ENCODE assay signal across 16 mouse cellular contexts in genomic region chr11:75842904-75843619, GRCm38 (mm10). TPM values are rescaled to one million over a fixed set of nuclear protein-coding genes. Genes with fewer than 3 reads are reported as not detected.
A peak's percentile ranks its signal among the peaks of the same experiment; 100 is the strongest.
DNase-seq lines count a peak whose midpoint lies in the region; ATAC-seq lines count a peak whose summit lies in the region.
"Had no signal": no experiment of that assay in that cellular context is flagged by ENCODE, and none has a peak within 500 bp of the region (broad histone marks: within the 10 kb centered on the region; RNA-seq: fewer than 3 reads in every experiment).

No protein-coding gene starts in this region.

- no peak for ATAC-seq in midbrain, embryonic 15.5 days (replicated peaks)

- WGBS in midbrain, embryonic 10.5 days: 77% methylated on average over 4 of the region's 4 CpGs
- 54% methylated on average over 4 of the region's 4 CpGs for WGBS in midbrain, embryonic 15.5 days

- H3K9ac ChIP-seq in midbrain, embryonic 15.5 days: no peak overlapping the region
- H3K9ac ChIP-seq: heart, embryonic 12.5 days; neural tube, embryonic 13.5 days had no signal

- DNase-seq in midbrain, embryonic 10.5 days (ENCODE audit: low spot score): no peak
- peak; percentile 60 to 69 for DNase-seq in cerebellum, adult 18-20 months
- DNase-seq in cerebellum, postnatal 25 days: peak; percentile 73 to 78
- peak; percentile 48 for DNase-seq in retina, embryonic 14.5 days (ENCODE audit: low spot score)
- no peak for DNase-seq in layer of hippocampus, postnatal 36 days
- DNase-seq in testis, postnatal 14 days (ENCODE audit: low spot score): no peak
- DNase-seq: adrenal gland, postnatal 14 days; gastrocnemius, postnatal 25 days; heart, postnatal 4 days; liver; lung, adult 2 months; lung, postnatal 4 days; thymus, postnatal 25 days had no signal

- peak overlapping the region; percentile 50; the same call in 1 of the 2 replicates for H3K27ac ChIP-seq in midbrain, embryonic 10.5 days (replicated peaks)
- no peak overlapping the region for H3K27ac ChIP-seq in midbrain, embryonic 15.5 days
- H3K27ac ChIP-seq: neural tube, embryonic 13.5 days had no signal

- no peak overlapping the region for H3K4me3 ChIP-seq in midbrain, embryonic 10.5 days
- H3K4me3 ChIP-seq in midbrain, embryonic 15.5 days: no peak overlapping the region
- H3K4me3 ChIP-seq: heart, embryonic 12.5 days; neural tube, embryonic 13.5 days had no signal

- no peaks in the 10 kb centered on the region for H3K9me3 ChIP-seq in midbrain, embryonic 10.5 days (replicated peaks)
- no peaks in the 10 kb centered on the region for H3K9me3 ChIP-seq in midbrain, embryonic 15.5 days
- H3K9me3 ChIP-seq: heart, embryonic 12.5 days; neural tube, embryonic 13.5 days had no signal

- no peaks in the 10 kb centered on the region for H3K36me3 ChIP-seq in midbrain, embryonic 10.5 days
- H3K36me3 ChIP-seq in midbrain, embryonic 15.5 days (replicated peaks): no peaks in the 10 kb centered on the region
- H3K36me3 ChIP-seq: heart, embryonic 12.5 days; neural tube, embryonic 13.5 days had no signal

- H3K27me3 ChIP-seq in midbrain, embryonic 10.5 days (ENCODE audit: low read depth, poor library complexity, severe bottlenecking): no peaks in the 10 kb centered on the region
- no peaks in the 10 kb centered on the region; the same call in 1 of the 2 replicates for H3K27me3 ChIP-seq in midbrain, embryonic 15.5 days (replicated peaks)
- H3K27me3 ChIP-seq: neural tube, embryonic 13.5 days had no signal

- H3K4me1 ChIP-seq in midbrain, embryonic 10.5 days: peaks cover 73% of the 10 kb centered on the region
- H3K4me1 ChIP-seq in midbrain, embryonic 15.5 days: peaks cover 26% of the 10 kb centered on the region; the same call in 1 of the 2 replicates

- no peak overlapping the region for H3K4me2 ChIP-seq in midbrain, embryonic 15.5 days
- H3K4me2 ChIP-seq: heart, embryonic 12.5 days; neural tube, embryonic 13.5 days had no signal

RNA-seq across cellular contexts. Expression of gene Doc2b, which starts 47.2 kb away (rescaled TPM):
- 0.46 and 0.57 TPM in 2 replicates for polyA plus RNA-seq in midbrain, embryonic 10.5 days (2016; fragmentation: Nextera tagmentation; extraction: Ambion mirVana)
- polyA plus RNA-seq in midbrain, embryonic 15.5 days (2015; fragmentation: Nextera tagmentation; extraction: Ambion mirVana): 3.7 and 4.3 TPM in 2 replicates
- 100 to 1,000 TPM; 100 to 102 TPM for total RNA-seq in layer of hippocampus, postnatal 36 days (2021)

Comparison
In these comparisons a context has a peak if more than half of its experiments do, and no peak if none do; other contexts are left out.
1. DNase-seq: peak in cerebellum, adult 18-20 months (2 of 2), cerebellum, postnatal 25 days (2 of 2) and retina, embryonic 14.5 days (single experiment); none in midbrain, embryonic 10.5 days (single experiment), layer of hippocampus, postnatal 36 days (0 of 2) and testis, postnatal 14 days (single experiment).